Mouse (Mus musculus): ENCODE measurements at regions not wholly inside any gene's neighbourhood (a gene's known extent, or its start where the extent isn't known, plus 50 kb on each side); places are given as distances from the start of the nearest gene placed in this dataset.

DNA sequence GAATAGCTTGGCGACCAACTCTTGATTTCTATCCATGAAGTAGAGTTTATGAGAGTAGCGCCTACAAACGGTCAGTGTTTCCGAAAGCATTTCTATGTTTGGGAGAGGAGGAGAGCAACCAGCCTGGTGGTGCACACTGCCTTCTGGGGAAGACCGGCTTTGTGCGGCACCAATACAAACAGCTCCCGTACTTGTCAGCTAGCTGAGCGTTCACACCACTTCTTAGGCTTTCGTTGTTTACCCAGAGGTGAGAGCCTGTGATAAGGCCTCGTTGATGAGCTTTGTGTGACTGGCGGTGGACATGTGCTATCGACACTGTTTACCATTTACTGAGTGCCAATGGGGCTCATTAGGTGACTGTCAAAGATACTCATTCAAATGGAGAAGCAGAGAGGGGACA, 162.0 kb downstream of the Chic2 start:
- WGBS = 93% methylated on average over 12 of the region's 12 CpGs
- H3K27me3 ChIP-seq (ENCODE audit: control insufficient read depth, insufficient read depth, low read length) = no peaks in the 10 kb centered on the region
- no peaks in the 10 kb centered on the region for H3K4me1 ChIP-seq (ENCODE audit: control insufficient read depth, insufficient read depth, low read length)
- no peak for TF ChIP-seq POLR2A (IDR thresholded peaks at IDR 0.05; ENCODE audit: borderline replicate concordance, insufficient read depth, low read length)
- no peak for TF ChIP-seq CTCF (IDR thresholded peaks at IDR 0.05; ENCODE audit: borderline replicate concordance, insufficient read depth, low read depth, low read length)
- H3K27ac ChIP-seq (ENCODE audit: insufficient read depth, low read length) = no peak overlapping the region
- DNase-seq = no peak
- no peak overlapping the region for H3K4me3 ChIP-seq (replicated peaks; ENCODE audit: insufficient read depth, low read depth, low read length)

DNA sequence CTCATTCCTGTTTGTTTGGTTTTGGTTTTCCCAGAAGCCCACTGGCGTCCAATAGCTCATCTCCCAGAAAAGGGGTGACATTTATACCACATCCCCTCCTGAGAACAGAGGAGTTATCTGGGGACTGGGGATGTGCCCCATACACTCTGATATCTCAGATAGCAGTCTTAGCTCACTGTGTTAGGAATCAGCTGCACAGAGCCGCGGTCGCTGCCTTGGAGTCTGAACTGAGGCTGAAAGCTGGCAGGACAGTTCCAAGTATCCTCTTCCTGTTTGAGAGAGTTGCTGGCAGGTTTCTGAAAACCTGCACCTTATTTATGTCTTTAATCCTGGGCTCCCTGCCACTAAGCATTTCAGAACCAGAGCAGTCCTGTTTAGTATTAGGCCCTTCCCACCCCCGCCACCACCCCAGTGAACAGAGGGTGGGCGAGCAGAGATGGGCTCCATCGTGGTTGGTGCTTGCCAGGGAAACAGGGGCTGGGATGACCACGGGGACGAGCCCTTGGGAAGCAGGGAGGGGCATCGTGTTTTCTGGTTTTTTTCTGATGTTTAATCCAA, 163.8 kb downstream of the Chic2 start:
- WGBS = 44% methylated on average over 10 of the region's 10 CpGs
- DNase-seq = no peak
- Histone ChIP-seq H3K4me1 (ENCODE audit: control insufficient read depth, insufficient read depth, low read length) (no peaks in the 10 kb centered on the region), H3K27ac (ENCODE audit: insufficient read depth, low read length) (no peak overlapping the region), H3K27me3 (ENCODE audit: control insufficient read depth, insufficient read depth, low read length) (no peaks in the 10 kb centered on the region), H3K4me3 (replicated peaks; ENCODE audit: insufficient read depth, low read depth, low read length) (no peak overlapping the region)
- no peak for TF ChIP-seq POLR2A (IDR thresholded peaks at IDR 0.05; ENCODE audit: borderline replicate concordance, insufficient read depth, low read length)
- TF ChIP-seq CTCF (IDR thresholded peaks at IDR 0.05; ENCODE audit: borderline replicate concordance, insufficient read depth, low read depth, low read length) = no peak

DNA sequence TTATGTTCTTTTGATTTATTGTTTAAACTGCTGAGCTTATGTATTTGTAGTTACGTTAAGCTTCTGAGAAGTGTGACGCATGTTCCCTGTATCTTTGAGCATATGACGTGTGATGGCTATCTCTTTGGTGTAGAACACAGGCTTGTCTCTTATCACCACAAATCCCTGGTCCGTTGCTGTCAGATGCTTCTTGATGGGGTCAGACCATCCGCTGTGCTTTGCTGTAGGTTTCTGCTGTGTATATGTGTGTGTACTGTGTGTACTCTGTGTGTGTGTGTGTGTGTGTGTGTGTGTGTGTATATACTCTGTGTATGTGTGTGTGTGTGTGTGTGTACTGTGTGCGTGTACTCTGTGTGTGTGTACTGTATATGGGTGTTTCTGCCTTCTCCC, 164.5 kb downstream of the Chic2 start:
- Histone ChIP-seq H3K4me1 (ENCODE audit: control insufficient read depth, insufficient read depth, low read length) (no peaks in the 10 kb centered on the region), H3K4me3 (replicated peaks; ENCODE audit: insufficient read depth, low read depth, low read length) (no peak overlapping the region), H3K27me3 (ENCODE audit: control insufficient read depth, insufficient read depth, low read length) (no peaks in the 10 kb centered on the region), H3K27ac (ENCODE audit: insufficient read depth, low read length) (no peak overlapping the region)
- DNase-seq = no peak
- TF ChIP-seq CTCF (IDR thresholded peaks at IDR 0.05; ENCODE audit: borderline replicate concordance, insufficient read depth, low read depth, low read length) (no peak), POLR2A (IDR thresholded peaks at IDR 0.05; ENCODE audit: borderline replicate concordance, insufficient read depth, low read length) (no peak)
- 92% methylated on average over 6 of the region's 6 CpGs for WGBS

DNA sequence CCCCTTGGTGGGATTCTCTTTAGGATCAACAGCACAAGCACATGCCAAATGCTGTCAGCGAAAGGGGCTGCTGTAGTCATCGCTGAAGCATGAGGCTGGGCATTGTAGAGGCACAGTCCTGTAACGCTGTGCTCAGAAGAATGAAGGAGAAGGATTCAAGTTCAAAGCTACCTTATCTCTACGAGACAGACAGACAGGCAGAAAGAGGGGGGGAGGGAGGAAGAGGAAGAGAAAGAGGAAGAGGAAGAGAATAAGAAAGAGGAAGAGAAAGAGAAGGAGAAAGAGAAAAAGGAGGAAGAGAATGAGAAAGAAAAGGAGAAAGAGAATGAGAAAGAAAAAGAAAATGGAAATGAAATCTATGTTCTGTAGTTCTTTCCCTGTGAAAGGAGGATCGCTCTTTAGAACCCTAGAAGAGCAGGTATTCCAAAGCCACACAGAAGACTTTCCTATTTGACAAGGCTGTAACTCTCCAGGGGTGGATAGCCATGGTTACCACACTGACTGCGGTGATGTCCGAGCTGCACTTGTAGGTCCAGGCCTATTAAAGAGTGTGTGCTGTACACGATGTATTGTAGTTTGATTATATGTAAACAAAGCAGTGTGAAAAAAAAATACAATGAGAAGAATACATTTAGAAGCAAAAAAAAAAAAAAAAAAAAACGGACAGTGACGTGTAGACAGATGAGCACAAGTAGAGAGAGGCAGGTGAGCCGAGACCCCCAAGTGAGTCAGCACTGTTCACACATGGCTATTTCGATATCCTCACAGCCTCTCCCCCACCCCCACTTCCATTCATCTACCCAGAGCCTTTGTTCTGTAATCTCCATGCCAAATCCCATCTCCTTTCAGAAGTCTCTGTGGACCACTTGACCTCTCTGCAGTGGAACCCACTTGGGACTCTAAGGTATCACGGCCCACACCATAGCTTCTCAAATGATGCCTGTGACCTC, 165.2 kb downstream of the Chic2 start:
- Histone ChIP-seq H3K4me3 (replicated peaks; ENCODE audit: insufficient read depth, low read depth, low read length) (no peak overlapping the region), H3K4me1 (ENCODE audit: control insufficient read depth, insufficient read depth, low read length) (no peaks in the 10 kb centered on the region), H3K27me3 (ENCODE audit: control insufficient read depth, insufficient read depth, low read length) (no peaks in the 10 kb centered on the region), H3K27ac (ENCODE audit: insufficient read depth, low read length) (no peak overlapping the region)
- no peak for DNase-seq
- WGBS = 71% methylated on average over 13 of the region's 13 CpGs
- TF ChIP-seq CTCF (IDR thresholded peaks at IDR 0.05; ENCODE audit: borderline replicate concordance, insufficient read depth, low read depth, low read length) (no peak), POLR2A (IDR thresholded peaks at IDR 0.05; ENCODE audit: borderline replicate concordance, insufficient read depth, low read length) (no peak)

DNA sequence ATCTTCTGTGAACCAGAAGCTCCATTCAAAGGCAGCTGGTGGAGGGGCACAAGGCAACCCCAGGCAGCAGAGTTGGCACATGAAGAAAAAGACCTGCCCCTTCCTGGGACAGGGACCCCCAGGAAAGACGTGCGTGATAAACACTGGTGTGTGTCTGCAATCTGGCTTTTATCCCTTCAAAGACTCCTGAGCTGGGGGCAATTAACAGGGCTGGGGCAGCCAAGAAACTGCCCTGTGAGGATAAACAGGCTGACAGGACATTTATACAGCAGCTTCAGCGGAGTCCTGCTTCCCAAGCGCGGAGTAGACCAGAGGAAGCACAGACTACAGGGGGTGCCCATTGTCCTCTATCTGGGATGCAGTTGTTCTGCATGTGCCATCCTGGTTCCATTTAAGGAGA, 167.0 kb downstream of the Chic2 start:
- Histone ChIP-seq H3K27ac (ENCODE audit: insufficient read depth, low read length) (no peak overlapping the region), H3K4me1 (ENCODE audit: control insufficient read depth, insufficient read depth, low read length) (no peaks in the 10 kb centered on the region), H3K27me3 (ENCODE audit: control insufficient read depth, insufficient read depth, low read length) (no peaks in the 10 kb centered on the region; the same call in 1 of the 2 replicates), H3K4me3 (replicated peaks; ENCODE audit: insufficient read depth, low read depth, low read length) (no peak overlapping the region)
- WGBS = 34% methylated on average over 5 of the region's 5 CpGs
- TF ChIP-seq CTCF (IDR thresholded peaks at IDR 0.05; ENCODE audit: borderline replicate concordance, insufficient read depth, low read depth, low read length) (no peak), POLR2A (IDR thresholded peaks at IDR 0.05; ENCODE audit: borderline replicate concordance, insufficient read depth, low read length) (no peak)
- no peak for DNase-seq

DNA sequence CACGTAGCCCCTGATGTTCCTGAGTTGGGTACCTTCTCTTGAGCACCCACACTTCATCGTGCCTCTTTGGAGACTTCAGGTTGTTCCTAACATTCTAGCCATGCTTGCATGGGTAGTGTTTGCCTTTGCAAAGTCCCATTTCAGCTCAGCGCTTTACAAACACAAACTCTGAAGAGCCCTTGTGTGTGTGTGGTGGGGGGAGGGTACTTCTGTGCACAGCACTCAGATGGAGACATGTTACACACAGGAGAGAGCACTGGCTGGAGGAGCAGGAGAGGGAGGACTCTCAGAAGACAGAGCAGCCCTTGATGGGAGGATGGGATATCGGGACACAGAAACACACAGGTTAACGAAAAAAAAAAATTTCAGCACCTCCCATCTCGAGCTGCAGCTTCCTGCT, 167.4 kb downstream of the Chic2 start:
- no peak for DNase-seq
- 68% methylated on average over 6 of the region's 6 CpGs for WGBS
- Histone ChIP-seq H3K27ac (ENCODE audit: insufficient read depth, low read length) (no peak overlapping the region), H3K27me3 (ENCODE audit: control insufficient read depth, insufficient read depth, low read length) (no peaks in the 10 kb centered on the region; the same call in 1 of the 2 replicates), H3K4me1 (ENCODE audit: control insufficient read depth, insufficient read depth, low read length) (no peaks in the 10 kb centered on the region), H3K4me3 (replicated peaks; ENCODE audit: insufficient read depth, low read depth, low read length) (no peak overlapping the region)
- TF ChIP-seq POLR2A (IDR thresholded peaks at IDR 0.05; ENCODE audit: borderline replicate concordance, insufficient read depth, low read length) (no peak), CTCF (IDR thresholded peaks at IDR 0.05; ENCODE audit: borderline replicate concordance, insufficient read depth, low read depth, low read length) (no peak)

DNA sequence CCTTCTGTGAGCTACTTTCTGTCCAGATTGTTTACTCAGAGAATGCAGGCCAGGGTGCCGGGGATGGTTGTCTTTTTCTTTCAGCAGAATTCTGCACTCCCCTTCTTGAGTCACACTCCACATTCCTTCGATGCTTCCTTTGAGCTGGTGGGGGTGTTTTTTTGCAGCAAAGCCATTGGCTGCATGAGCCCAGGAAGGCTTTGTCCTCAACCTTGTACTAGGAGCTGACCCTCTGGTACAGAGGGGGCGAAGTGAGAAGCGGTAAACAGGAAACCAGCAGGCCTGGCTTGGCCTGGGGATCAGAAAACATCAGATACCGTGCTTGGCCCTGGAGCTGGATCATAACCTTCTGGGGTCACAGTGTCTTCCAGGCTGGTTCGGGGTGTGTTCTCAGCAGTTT, 169.9 kb downstream of the Chic2 start:
- peak in 1 of 2 experiments; percentile 2 for DNase-seq
- WGBS = 87% methylated on average over 6 of the region's 6 CpGs

DNA sequence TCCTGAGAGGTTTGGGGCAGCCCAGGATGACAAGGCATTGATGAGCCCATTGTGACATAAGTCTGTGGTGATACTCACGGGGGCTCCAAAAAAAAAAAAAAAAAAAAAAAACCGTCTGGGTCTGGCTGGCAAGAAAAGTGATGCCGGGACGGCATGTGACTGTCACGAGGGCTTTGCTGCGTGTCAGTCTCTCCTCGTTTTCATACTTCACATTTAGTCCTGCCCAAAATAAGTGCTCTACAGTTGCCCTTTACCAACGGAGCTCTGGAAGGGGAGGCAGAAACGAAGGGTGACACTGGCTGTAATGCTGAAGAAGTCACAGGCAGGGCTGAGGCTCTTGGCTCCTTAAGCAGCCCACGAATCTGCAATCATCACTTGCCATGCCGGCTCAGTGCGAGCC, 167.9 kb upstream of the Lnx1 start:
- Histone ChIP-seq H3K27ac (ENCODE audit: insufficient read depth, low read length) (no peak overlapping the region), H3K27me3 (ENCODE audit: control insufficient read depth, insufficient read depth, low read length) (no peaks in the 10 kb centered on the region; the same call in 1 of the 2 replicates), H3K4me1 (ENCODE audit: control insufficient read depth, insufficient read depth, low read length) (peaks cover 8% of the 10 kb centered on the region), H3K4me3 (replicated peaks; ENCODE audit: insufficient read depth, low read depth, low read length) (no peak overlapping the region)
- no peak for DNase-seq
- 60% methylated on average over 12 of the region's 12 CpGs for WGBS
- no peak for TF ChIP-seq CTCF (IDR thresholded peaks at IDR 0.05; ENCODE audit: borderline replicate concordance, insufficient read depth, low read depth, low read length)
- no peak for TF ChIP-seq POLR2A (IDR thresholded peaks at IDR 0.05; ENCODE audit: borderline replicate concordance, insufficient read depth, low read length)

More for the DNA sequence above, 169.9 kb downstream of the Chic2 start:
- no peak overlapping the region for H3K4me3 ChIP-seq (replicated peaks; ENCODE audit: insufficient read depth, low read depth, low read length)
- H3K27ac ChIP-seq (ENCODE audit: insufficient read depth, low read length) = no peak overlapping the region
- H3K27me3 ChIP-seq (ENCODE audit: control insufficient read depth, insufficient read depth, low read length) = no peaks in the 10 kb centered on the region; the same call in 1 of the 2 replicates
- TF ChIP-seq POLR2A (IDR thresholded peaks at IDR 0.05; ENCODE audit: borderline replicate concordance, insufficient read depth, low read length) (no peak), CTCF (IDR thresholded peaks at IDR 0.05; ENCODE audit: borderline replicate concordance, insufficient read depth, low read depth, low read length) (no peak)
- no peaks in the 10 kb centered on the region for H3K4me1 ChIP-seq (ENCODE audit: control insufficient read depth, insufficient read depth, low read length)

Measured in cerebellum, adult 2 months (tissue).